Mouse (Mus musculus) cortical plate, adult 2 months (tissue): ENCODE data around the gene Mcm2. TPM values are rescaled to one million over a fixed set of nuclear protein-coding genes. Genes with fewer than 3 reads are reported as not detected.

ENCODE experiments used
- H3K27ac ChIP-seq: fragments of 200-500 bp; 2 replicates; pipeline ENCODE4 v1.5.1; 2012; ENCODE audit warnings: low read length, control low read depth, inconsistent platforms; ENCODE audit not compliant: insufficient read depth
- H3K4me1 ChIP-seq: fragments of 200-500 bp; 2 replicates; pipeline ENCODE4 v1.6.1; 2011; ENCODE audit warnings: low read length; ENCODE audit not compliant: control insufficient read depth, insufficient read depth
- H3K4me3 ChIP-seq: fragments of 200-500 bp; 2 replicates; pipeline ENCODE4 v1.5.1; 2011; ENCODE audit warnings: mild to moderate bottlenecking, low read length, control low read depth; ENCODE audit not compliant: insufficient read depth
- CTCF ChIP-seq: fragments of 200-500 bp; IDR thresholded peaks from 2 replicates; pipeline ENCODE4 v1.5.1; 2011; ENCODE audit warnings: mild to moderate bottlenecking, control low read depth, low read length; ENCODE audit not compliant: insufficient read depth; ENCODE audit errors: extremely low read depth
- POLR2A ChIP-seq: fragments of 200-500 bp; IDR thresholded peaks from 2 replicates; pipeline ENCODE4 v1.6.1; 2011; ENCODE audit warnings: mild to moderate bottlenecking, low read length, control low read depth; ENCODE audit not compliant: insufficient read depth; ENCODE audit errors: extremely low read depth
- polyA plus RNA-seq: library from polyadenylated mRNA; depleted of rRNA; stranded (reverse); fragments of >200 nt; gene quantifications from 2 replicates; pipeline ENCODE4 v1.2.3, GENCODE M21; 2012

Mcm2 gene
- polyA plus RNA-seq, 1 experiment = 4.4 TPM

- H3K4me1 ChIP-seq = peaks cover 5% of the 10 kb centered on the region
- H3K4me3 ChIP-seq = peak overlapping the region; percentile 36; the same call in 1 of the 2 replicates
- no peak overlapping the region for H3K27ac ChIP-seq
- TF ChIP-seq POLR2A = no peak
- no peak for TF ChIP-seq CTCF
These were observed 506 bp upstream of the Mcm2 start for GRCm38 (mm10) chr6:88899086-88899485.

- H3K27ac ChIP-seq = no peak overlapping the region
- TF ChIP-seq POLR2A = no peak
- no peaks in the 10 kb centered on the region for H3K4me1 ChIP-seq
- no peak overlapping the region for H3K4me3 ChIP-seq
These were observed 1.3 kb downstream of the Mcm2 start for GRCm38 (mm10) chr6:88897246-88897645.

GRCm38 (mm10) chr6:88895943-88896342 lies 2.6 kb downstream of the Mcm2 start:
- TF ChIP-seq CTCF (no peak), POLR2A (no peak)

GRCm38 (mm10) chr6:88893559-88893958 lies 5.0 kb downstream of the Mcm2 start:
- TF ChIP-seq CTCF = peak; percentile 88
- no peak for TF ChIP-seq POLR2A
- Histone ChIP-seq H3K27ac (no peak overlapping the region), H3K4me3 (no peak overlapping the region), H3K4me1 (no peaks in the 10 kb centered on the region)

More at GRCm38 (mm10) chr6:88895943-88896342, 2.6 kb downstream of the Mcm2 start:
- H3K4me1 ChIP-seq = no peaks in the 10 kb centered on the region
- no peak overlapping the region for H3K27ac ChIP-seq
- no peak overlapping the region for H3K4me3 ChIP-seq

- TF ChIP-seq POLR2A (no peak), CTCF (no peak)
- Histone ChIP-seq H3K27ac (no peak overlapping the region), H3K4me1 (no peaks in the 10 kb centered on the region), H3K4me3 (no peak overlapping the region)
These were observed 7.7 kb downstream of the Mcm2 start for GRCm38 (mm10) chr6:88890832-88891231.

GRCm38 (mm10) chr6:88889410-88890042 lies 9.1 kb downstream of the Mcm2 start:
- Histone ChIP-seq H3K4me1 (no peaks in the 10 kb centered on the region), H3K27ac (no peak overlapping the region), H3K4me3 (no peak overlapping the region)
- TF ChIP-seq POLR2A (no peak), CTCF (no peak)

- no peaks in the 10 kb centered on the region for H3K4me1 ChIP-seq
- no peak overlapping the region for H3K27ac ChIP-seq
- TF ChIP-seq CTCF (no peak), POLR2A (no peak)
- no peak overlapping the region for H3K4me3 ChIP-seq
These were observed 12.1 kb downstream of the Mcm2 start for GRCm38 (mm10) chr6:88886417-88886967.

- TF ChIP-seq POLR2A (no peak), CTCF (no peak)
- Histone ChIP-seq H3K4me1 (no peaks in the 10 kb centered on the region), H3K4me3 (no peak overlapping the region), H3K27ac (no peak overlapping the region)
These were observed 12.8 kb downstream of the Mcm2 start for GRCm38 (mm10) chr6:88885644-88886416.

- no peaks in the 10 kb centered on the region for H3K4me1 ChIP-seq
- TF ChIP-seq POLR2A = no peak
- no peak overlapping the region for H3K27ac ChIP-seq
- H3K4me3 ChIP-seq = no peak overlapping the region
These were observed 13.9 kb downstream of the Mcm2 start for GRCm38 (mm10) chr6:88884690-88885089.

GRCm38 (mm10) chr6:88884195-88884594 lies 14.4 kb downstream of the Mcm2 start:
- H3K4me3 ChIP-seq = no peak overlapping the region
- TF ChIP-seq CTCF = no peak
- no peak for TF ChIP-seq POLR2A

More at GRCm38 (mm10) chr6:88884195-88884594, 14.4 kb downstream of the Mcm2 start:
- Histone ChIP-seq H3K4me1 (no peaks in the 10 kb centered on the region), H3K27ac (no peak overlapping the region)
